Mouse (Mus musculus) heart, postnatal 10 days (tissue): ENCODE data around the gene Armc6. TPM values are rescaled to one million over a fixed set of nuclear protein-coding genes. Genes with fewer than 3 reads are reported as not detected.
"Not testable (repeated sequence)": the region's sequence is repeated elsewhere in the genome, so short reads cannot be mapped to it uniquely, and the experiment has no call there.

Source experiments
- DNase-seq, 2 experiments: peaks; one replicate each; pipeline ENCODE4 v3.0.0; 2021
- intact Hi-C: fragments of 180-260 bp; cut with DNase I; formaldehyde crosslinking; loops from one replicate; pipeline ENCODE4 v1.15.1; 2025
- total RNA-seq, 2 experiments: library from RNA; stranded (reverse); gene quantifications; 2 replicates each; pipeline ENCODE4 v1.2.3; 2021

Gene Armc6
- total RNA-seq, 2 experiments from 2014 or later = 8.9 to 9.2 TPM

- no peak for DNase-seq
- intact Hi-C loops = no loop called here
Measured at GRCm38 (mm10) chr8:70233606-70234005, 660 bp downstream of the Armc6 start.

- intact Hi-C loops = no loop called here
- no peak for DNase-seq
Measured at GRCm38 (mm10) chr8:70230837-70231236, 3.4 kb downstream of the Armc6 start.

- intact Hi-C loops = no loop called here
- no peak for DNase-seq
Measured at GRCm38 (mm10) chr8:70227997-70228396, 6.3 kb downstream of the Armc6 start.

GRCm38 (mm10) chr8:70223341-70223740, 10.9 kb downstream of the Armc6 start:
- peak; percentile 74 to 75 for DNase-seq
- intact Hi-C loops = loop anchor here (1.0 to 5.0 kb wide), 4 partner anchors 23 to 136 kb away; no protein-coding TSS in a partner anchor

- DNase-seq = no peak
- intact Hi-C loops = loop anchor here (2.0 to 5.0 kb wide), 3 partner anchors 21 to 135 kb away; no protein-coding TSS in a partner anchor
Measured at GRCm38 (mm10) chr8:70222041-70222440, 12.2 kb downstream of the Armc6 start.

DNA sequence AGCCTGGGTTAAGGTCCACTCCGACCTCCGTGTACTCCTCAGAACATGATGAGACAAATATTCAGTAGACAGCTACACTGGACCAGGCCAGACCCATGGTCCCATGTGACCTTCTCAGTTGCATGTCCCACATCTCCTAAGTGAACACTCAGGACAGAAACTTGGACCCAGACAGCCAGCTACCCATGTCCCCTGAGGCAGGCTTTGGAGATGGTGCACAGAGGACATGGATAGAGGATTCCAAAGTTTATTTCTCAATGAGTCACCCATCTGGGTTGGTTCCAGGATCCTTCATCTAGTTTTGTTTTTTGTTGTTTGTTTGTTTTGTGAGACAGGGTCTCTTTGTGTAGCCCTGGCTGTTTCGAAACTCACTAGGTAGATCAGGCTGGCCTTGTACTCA, 13.4 kb downstream of the Armc6 start:
- DNase-seq = no peak
- intact Hi-C loops = loop anchor here (5.0 kb wide), 2 partner anchors 119 to 134 kb away; no protein-coding TSS in a partner anchor

- intact Hi-C loops = loop anchor here (5.0 kb wide), 2 partner anchors 118 to 133 kb away; no protein-coding TSS in a partner anchor
- DNase-seq = peak; percentile 72
Measured at GRCm38 (mm10) chr8:70220236-70220840, 13.9 kb downstream of the Armc6 start.

DNA sequence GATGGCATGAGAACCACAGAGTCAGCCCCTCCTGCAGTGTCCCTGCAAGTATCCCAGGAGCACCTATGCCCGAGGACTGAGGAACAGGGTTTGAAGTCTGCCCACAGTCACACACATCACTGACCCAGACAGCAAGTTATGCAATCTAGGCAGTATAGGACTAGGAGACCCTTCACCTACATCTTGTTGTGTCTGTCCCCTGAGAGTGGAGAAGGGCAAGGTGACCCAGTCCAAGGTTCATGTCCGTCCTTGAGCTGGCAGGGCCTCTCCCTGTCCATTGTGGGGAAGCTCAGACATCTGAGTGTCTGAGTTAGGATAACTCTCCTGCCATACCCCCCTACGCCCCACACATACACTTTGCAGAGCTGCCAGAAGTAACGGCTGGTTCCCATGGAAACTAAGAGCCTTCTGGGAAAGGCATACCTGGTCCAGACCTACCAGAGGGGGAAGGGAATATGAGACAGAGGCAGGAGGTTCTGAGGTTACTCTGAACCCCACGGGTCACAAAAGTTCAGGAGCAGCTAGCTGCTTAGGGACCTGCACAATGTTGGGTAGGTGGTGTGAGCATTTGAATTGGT, 15.1 kb downstream of the Armc6 start:
- DNase-seq = no peak
- intact Hi-C loops = no loop called here

DNA sequence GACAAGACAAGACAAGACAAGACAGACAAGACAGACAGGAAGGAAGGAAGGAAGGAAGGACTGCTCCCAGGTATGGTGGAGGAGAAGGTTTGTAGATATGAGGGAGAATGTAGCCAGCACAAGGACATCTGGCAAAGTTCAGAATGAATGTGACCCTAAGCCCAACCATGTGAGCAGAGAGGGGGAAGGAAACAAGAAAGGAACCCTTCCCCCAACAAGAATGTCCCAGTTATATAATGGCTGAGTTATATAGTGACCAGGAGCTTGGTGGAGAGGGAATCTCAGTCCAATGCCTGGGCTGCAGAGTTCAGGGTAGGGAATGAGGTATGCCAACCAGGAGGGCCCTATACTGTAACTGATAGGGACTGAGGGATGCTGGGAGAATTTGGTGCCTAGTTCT, 16.8 kb downstream of the Armc6 start:
- no peak for DNase-seq
- intact Hi-C loops = no loop called here

GRCm38 (mm10) chr8:70216566-70216965, 17.7 kb downstream of the Armc6 start:
- DNase-seq = peak; percentile 89 to 91
- intact Hi-C loops = no loop called here

GRCm38 (mm10) chr8:70216161-70216560, 18.1 kb downstream of the Armc6 start:
- DNase-seq, intact Hi-C loops: not testable (repeated sequence)

DNA sequence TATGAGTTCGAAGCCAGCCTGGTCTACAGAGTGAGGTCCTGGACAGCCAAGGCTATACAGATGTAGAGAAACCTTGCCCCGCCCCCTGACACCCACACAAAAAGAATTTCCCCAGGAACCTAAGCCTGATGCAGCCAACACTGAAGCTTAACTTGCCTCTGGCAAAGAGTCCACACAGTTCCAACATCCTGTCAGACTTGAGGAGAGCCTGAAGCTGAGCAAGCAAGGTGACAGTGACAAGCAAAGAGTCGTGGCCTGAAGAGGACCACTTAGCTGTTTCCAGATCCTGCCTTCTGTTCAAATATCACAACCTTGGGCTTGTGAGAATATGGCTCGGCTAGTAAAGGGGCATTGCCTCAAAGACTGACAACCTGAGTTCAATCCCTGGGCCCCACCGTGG, 19.2 kb downstream of the Armc6 start:
- intact Hi-C loops = no loop called here
- DNase-seq = no peak

DNA sequence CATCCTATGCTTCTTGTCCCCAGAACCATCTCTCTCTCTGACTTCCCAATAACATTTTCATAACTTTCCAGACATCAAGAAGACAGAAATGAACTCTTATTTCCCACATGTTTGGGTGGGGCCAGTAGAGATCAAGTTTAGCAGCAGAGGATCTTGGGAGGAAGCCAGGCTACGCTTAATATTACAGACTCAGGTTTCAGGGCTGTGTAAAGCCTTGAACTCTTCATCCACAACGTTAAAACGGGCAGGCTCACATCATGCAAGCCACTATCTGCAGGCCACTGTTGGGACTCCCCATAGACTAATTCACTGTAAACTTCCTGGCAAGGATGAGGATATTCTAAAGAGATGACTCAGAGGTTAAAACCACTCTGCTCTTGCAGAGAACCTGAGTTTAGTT, 19.9 kb downstream of the Armc6 start:
- intact Hi-C loops = no loop called here

GRCm38 (mm10) chr8:70212112-70213055, 21.9 kb downstream of the Armc6 start, which contains the start of gene Slc25a42:
TSS of gene Slc25a42 (minus strand) at chr8:70212305.
- DNase-seq = peak; percentile 99
- intact Hi-C loops = no loop called here

More for the DNA sequence above, 19.9 kb downstream of the Armc6 start:
- DNase-seq = no peak

- no peak for DNase-seq
- intact Hi-C loops = no loop called here
Measured at GRCm38 (mm10) chr8:70211726-70212111, 22.5 kb downstream of the Armc6 start.

DNA sequence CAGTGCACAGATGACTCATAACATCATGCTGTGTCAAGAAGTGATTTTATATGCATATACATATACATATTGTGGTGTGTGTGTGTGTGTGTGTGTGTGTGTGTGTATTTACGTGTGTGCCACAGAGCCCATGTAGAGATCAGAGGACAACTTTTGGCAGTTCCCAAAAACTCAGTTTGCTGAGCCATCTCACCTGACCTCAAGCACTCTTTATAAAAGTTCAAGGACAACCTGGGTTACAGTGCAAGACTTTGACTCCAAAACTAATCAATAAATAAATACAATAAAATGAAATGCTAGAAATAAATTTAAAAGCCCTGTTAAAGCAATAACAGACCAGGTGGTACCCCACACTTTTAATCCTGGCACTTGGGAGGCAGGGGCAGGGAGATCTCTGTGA, 23.0 kb downstream of the Armc6 start:
- no peak for DNase-seq
- intact Hi-C loops = no loop called here

DNA sequence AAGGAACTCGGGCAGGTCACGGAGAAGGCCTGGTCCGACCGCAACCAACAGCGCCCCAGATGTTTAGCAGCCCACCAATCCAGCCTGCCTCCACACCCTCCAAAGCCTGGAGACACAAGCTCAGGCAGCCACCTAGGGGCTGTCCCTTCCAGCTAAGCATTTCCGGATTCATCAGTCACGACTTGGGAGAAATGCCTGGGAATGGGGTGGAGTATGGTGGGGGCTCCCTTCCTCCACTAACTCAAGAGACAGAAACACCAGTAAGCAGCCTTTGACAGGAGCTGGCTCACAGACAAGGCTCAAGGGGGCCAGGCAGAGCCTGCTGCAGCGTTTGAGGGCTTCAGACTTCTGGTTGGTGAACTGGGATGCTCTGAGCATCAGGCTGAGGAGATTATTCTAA, 23.7 kb downstream of the Armc6 start:
- intact Hi-C loops = no loop called here
- DNase-seq = peak; percentile 51 to 55

DNA sequence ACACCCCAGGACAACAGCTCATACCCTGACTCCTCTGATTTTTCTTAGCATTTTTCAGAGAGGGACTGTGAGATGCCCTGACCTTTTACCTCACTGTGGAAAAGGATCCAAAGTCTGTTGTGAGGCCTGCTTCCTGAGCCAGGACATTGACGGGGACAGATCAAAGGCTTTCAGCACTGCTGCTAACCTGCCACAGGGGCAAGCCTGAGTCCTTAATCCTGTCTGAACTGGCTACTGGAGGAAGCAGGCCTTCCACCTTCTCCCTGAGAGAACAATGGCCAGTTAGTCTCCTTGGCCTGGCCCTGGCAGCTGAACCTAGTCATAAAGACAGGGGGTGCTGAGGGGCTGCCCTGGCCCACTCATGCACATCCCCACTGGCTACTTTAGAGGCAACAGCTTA, 26.1 kb downstream of the Armc6 start:
- no peak for DNase-seq
- intact Hi-C loops = loop anchor here (5.0 kb wide), 1 partner anchor 36 kb away; the partner anchor contains the start of gene Tmem161a

DNA sequence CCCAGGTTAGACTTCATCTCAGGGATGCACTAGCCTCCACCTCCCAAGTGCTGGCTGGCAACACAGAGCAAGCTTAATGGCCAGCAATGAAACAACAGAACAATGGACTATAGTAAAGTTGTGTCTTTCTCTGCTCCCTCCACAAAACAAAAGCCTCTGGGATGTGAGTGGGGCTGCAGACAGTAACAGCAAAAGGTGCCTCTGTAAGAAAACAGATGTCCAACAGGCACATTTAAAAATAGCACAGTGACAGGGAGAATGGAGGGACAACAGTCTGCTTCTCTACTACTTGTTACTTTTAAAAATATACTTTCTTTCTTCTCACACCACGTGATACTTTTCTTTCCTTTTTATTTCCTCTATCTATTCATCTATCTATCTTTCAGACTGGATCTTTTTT, 29.5 kb downstream of the Armc6 start:
- DNase-seq = no peak
- intact Hi-C loops = loop anchor here (5.0 kb wide), 1 partner anchor 32 kb away; the partner anchor contains the start of gene Tmem161a

DNA sequence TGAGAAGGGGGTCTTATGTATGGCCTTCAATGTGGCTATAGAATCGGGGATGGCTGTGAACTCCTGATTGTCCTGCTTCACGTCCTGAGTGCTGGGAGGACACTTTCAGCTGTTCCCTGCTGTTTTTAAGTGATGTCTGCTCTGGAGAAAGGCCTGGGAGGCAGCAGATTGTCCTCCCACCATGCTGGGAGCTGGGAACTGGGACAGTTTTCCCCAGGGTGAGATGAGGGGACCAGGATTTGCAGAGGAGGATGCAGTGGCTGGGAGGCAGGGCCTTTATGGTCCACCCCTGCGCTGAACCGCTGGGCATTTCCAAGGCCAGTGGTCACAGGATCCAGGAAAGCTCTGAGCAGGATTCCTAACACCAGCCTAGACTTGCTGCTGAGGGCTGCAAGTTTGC, 31.2 kb downstream of the Armc6 start:
- no peak for DNase-seq
- intact Hi-C loops = no loop called here

GRCm38 (mm10) chr8:70201417-70201816, 32.8 kb downstream of the Armc6 start:
- intact Hi-C loops = loop anchor here (2.0 kb wide), 1 partner anchor 21 kb away; no protein-coding TSS in a partner anchor

More at GRCm38 (mm10) chr8:70201417-70201816, 32.8 kb downstream of the Armc6 start:
- no peak for DNase-seq
